ENCODE assay signal across 30 mouse cellular contexts in genomic region chr14:99504909-99505308, GRCm38 (mm10).
"Had no signal": no experiment of that assay in that cellular context is flagged by ENCODE, and none has a peak within 500 bp of the region (broad histone marks: within the 10 kb centered on the region; RNA-seq: fewer than 3 reads in every experiment).

No protein-coding gene starts in this region.

- H3K9ac ChIP-seq: limb, embryonic 12.5 days; limb, embryonic 13.5 days; limb, embryonic 15.5 days; liver, embryonic 12.5 days; liver, embryonic 13.5 days; liver, embryonic 14.5 days; liver, embryonic 15.5 days; liver, postnatal 0 days; lung, embryonic 14.5 days; lung, embryonic 15.5 days; midbrain, embryonic 12.5 days; midbrain, embryonic 13.5 days; midbrain, embryonic 15.5 days; neural tube, embryonic 12.5 days had no signal

- H3K27me3 ChIP-seq: limb, embryonic 12.5 days; limb, embryonic 13.5 days; limb, embryonic 15.5 days; liver, embryonic 12.5 days; liver, embryonic 13.5 days; liver, embryonic 15.5 days; lung, embryonic 15.5 days; megakaryocyte, embryonic 14.5 days; midbrain, embryonic 12.5 days; midbrain, embryonic 13.5 days; midbrain, embryonic 15.5 days; neural tube, embryonic 12.5 days had no signal

- DNase-seq: left cerebral cortex, postnatal 4 days; liver; liver, embryonic 13.5 days; liver, postnatal 0 days; lung, adult 18-20 months; lung, adult 2 months; lung, embryonic 14.5 days; lung, postnatal 10 days; lung, postnatal 14 days; lung, postnatal 36 days; lung, postnatal 4 days; midbrain, embryonic 14.5 days had no signal

- H3K9me3 ChIP-seq: limb, embryonic 10.5 days; limb, embryonic 12.5 days; limb, embryonic 15.5 days; liver, embryonic 12.5 days; liver, embryonic 13.5 days; liver, embryonic 15.5 days; lung, embryonic 15.5 days; midbrain, embryonic 12.5 days; midbrain, embryonic 13.5 days; midbrain, embryonic 15.5 days had no signal

- H3K4me1 ChIP-seq: limb, embryonic 10.5 days; limb, embryonic 12.5 days; limb, embryonic 13.5 days; liver, embryonic 12.5 days; liver, embryonic 13.5 days; liver, embryonic 15.5 days; lung, embryonic 15.5 days; megakaryocyte, embryonic 14.5 days; midbrain, embryonic 10.5 days; midbrain, embryonic 12.5 days; midbrain, embryonic 13.5 days; midbrain, embryonic 15.5 days; neural tube, embryonic 12.5 days had no signal

- H3K27ac ChIP-seq: limb, embryonic 10.5 days; limb, embryonic 12.5 days; limb, embryonic 13.5 days; limb, embryonic 15.5 days; liver, embryonic 12.5 days; liver, embryonic 13.5 days; liver, embryonic 14.5 days; liver, embryonic 15.5 days; lung, embryonic 15.5 days; macrophage; midbrain, embryonic 10.5 days; midbrain, embryonic 12.5 days; midbrain, embryonic 13.5 days; midbrain, embryonic 15.5 days; neural tube, embryonic 12.5 days had no signal

- H3K4me3 ChIP-seq: limb, embryonic 10.5 days; limb, embryonic 12.5 days; limb, embryonic 13.5 days; limb, embryonic 15.5 days; liver, embryonic 12.5 days; liver, embryonic 13.5 days; liver, embryonic 15.5 days; lung, embryonic 15.5 days; megakaryocyte, embryonic 14.5 days; midbrain, embryonic 10.5 days; midbrain, embryonic 12.5 days; midbrain, embryonic 13.5 days; midbrain, embryonic 15.5 days; myocyte; neural tube, embryonic 12.5 days had no signal

- H3K4me2 ChIP-seq: limb, embryonic 12.5 days; limb, embryonic 13.5 days; limb, embryonic 15.5 days; liver, embryonic 11.5 days; liver, embryonic 12.5 days; liver, embryonic 13.5 days; liver, embryonic 15.5 days; lung, embryonic 14.5 days; lung, embryonic 15.5 days; midbrain, embryonic 11.5 days; midbrain, embryonic 12.5 days; midbrain, embryonic 13.5 days; midbrain, embryonic 15.5 days; neural tube, embryonic 12.5 days had no signal

- H3K36me3 ChIP-seq: limb, embryonic 10.5 days; limb, embryonic 12.5 days; limb, embryonic 13.5 days; limb, embryonic 15.5 days; liver, embryonic 12.5 days; liver, embryonic 13.5 days; liver, embryonic 15.5 days; lung, embryonic 15.5 days; midbrain, embryonic 10.5 days; midbrain, embryonic 12.5 days; midbrain, embryonic 13.5 days; midbrain, embryonic 15.5 days; neural tube, embryonic 12.5 days had no signal
